Mouse (Mus musculus): ENCODE data around the gene Reck.

Gene Reck

GRCm38 (mm10) chr4:43970393-43971330, 95.3 kb downstream of the Reck start:
- DNase-seq (ENCODE audit: low spot score in 2 of 2): no peak

DNA sequence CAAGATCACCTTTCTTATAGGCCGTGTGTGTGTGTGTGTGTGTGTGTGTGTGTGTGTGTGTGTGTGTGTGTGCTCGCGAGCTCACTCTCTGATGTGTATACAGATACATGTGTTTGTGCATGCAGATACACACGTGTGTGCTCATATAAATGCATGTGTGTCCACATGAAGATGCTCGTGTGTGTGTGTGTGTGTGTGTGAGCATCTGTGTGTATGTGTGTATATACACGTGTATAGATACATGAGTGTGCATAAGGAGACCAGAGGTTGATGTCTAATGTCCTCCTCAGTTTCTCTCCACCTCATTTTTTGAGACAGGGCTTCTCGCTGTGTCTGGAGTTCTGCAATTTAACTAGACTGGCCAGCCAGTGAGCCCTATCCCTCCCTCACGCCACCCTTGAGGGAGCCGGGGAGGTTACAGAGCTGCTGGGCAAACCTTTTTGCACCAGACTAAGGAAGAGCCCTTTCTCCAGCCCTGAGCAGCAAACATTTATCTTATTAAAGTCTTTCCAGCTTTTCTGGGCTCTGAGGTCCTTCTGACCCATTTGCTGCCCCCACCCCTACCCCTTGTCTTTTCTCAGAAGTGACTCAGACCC, 96.3 kb downstream of the Reck start:
- DNase-seq (ENCODE audit: low spot score in 2 of 2): no peak

DNA sequence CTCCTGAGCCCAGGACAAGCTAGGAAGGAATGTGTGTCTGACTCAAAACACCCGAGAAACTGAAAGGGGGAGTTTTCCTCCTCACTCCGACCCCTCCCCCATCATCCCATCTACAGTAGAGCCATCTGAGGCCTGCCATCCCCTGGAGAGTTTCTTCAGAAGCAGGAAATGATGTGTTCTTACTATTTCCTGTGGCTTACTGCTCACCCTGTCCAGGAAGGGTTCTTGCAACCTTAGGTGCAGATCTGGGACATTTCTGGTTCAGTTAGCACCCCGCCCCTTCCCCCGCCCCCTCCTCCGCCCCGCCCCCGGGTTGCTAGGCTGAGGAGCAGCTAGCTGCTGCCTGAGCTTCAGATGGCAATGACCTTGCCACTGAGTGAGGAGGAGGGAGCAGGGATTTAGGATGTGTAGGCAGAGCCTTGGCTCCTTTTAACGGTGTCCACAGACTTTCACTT, 96.8 kb downstream of the Reck start:
- DNase-seq (ENCODE audit: low spot score in 2 of 2): peak; percentile 55 to 62

DNA sequence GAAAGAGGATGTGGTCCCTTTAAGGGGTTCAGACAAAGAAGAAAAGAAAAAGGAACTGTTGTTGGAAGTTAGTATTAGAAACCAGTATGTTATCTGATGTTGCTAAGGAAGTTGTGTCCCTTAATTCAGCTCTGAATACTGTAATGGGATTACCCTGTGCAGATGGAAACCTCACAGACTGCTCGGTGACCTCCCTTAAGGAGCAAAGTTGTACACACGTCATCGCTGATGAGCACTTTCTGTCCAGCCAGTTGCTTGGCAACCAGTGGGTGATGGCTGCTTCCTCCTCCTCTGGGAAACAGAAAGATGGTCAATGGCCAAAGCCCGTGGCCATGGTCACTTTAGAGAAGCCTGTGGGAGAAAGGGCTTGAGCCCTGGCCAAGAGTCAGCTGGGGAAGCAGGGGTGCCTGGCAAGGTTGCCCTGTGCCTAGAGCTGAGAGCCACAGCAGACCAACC, 98.2 kb downstream of the Reck start:
- DNase-seq (ENCODE audit: low spot score in 2 of 2): peak; percentile 61 to 63

DNA sequence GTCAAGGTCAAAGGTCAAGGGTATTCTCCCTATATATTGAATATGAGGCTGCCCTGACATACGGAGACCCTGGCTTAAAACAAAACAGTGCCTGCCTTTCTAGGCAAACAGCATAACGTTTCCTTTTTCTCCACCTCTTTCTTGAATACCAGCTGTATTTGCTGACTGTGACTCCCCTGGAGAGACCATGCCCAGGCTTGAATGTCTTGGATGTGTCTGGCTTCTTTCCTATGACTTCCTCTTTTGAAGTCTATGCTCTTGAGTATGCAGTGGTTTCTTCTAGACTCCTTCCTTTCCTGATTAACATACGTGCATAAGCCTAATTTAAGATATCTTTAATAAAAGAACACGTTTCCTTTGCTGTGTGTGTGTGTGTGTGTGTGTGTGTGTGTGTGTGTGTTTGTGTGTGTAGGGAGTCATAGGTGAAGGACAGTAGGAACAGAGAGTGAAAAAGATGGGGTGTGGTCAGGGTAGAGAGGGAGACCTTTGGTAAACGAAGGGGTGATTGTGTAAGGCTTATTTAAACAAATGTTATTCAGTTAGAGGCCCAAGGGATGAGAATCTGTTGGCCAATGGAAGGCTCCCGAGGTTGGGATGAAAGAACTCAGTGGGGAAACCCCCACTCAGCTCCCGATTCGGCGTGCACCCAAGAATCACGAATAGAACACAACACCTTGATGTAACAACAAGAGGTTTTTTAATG, 99.7 kb downstream of the Reck start:
- DNase-seq (ENCODE audit: low spot score in 2 of 2): no peak

DNA sequence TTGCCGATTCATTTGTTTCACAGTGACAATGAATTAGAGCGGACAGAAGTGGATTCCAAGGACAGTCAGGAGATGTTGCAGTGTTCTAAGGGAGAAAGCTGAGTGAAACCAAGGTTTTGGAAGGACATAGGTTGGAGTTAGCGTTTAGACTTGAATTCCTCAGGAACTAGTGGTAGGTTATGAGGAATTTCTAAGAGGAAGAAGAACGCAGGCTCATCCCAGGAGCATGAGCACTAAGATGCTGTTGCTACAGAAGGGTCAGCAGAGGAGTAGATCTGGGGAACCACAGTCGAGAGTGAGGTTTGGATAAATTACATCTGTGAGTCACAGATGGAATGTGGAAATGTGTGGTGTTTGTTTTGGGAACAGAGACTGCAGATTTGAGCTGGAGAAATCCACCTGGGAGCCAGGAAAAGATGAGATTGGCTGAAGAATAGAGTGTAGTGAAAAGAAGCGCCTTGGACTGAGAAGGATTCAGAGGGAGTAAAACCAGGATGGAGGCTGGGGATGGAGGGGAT, 101.0 kb downstream of the Reck start:
- DNase-seq (ENCODE audit: low spot score in 2 of 2): no peak

- DNase-seq (ENCODE audit: low spot score in 2 of 2): no peak
Observed at GRCm38 (mm10) chr4:43978521-43979443, 103.5 kb downstream of the Reck start.

DNA sequence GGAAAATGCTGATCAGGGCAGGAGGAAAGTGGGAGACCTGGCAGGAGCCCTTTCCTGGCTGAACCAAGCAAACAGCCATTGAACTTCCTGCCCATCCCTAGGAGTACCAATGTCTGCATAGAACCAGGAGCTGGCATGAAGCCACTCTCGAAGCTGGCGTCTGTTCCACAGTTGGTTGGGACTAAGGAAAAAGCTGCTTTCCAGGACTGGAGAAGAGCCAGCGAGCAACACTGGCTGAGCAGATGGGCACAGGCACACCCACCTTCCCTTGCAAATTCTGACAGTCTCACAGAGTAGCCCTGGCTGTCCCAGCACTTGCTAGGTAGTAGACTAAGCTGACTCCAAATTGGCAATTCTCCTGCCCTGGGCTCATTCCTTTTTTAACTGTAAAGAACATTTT, 104.4 kb downstream of the Reck start:
- DNase-seq (ENCODE audit: low spot score in 2 of 2): no peak

- DNase-seq (ENCODE audit: low spot score in 2 of 2): no peak
Observed at GRCm38 (mm10) chr4:43980236-43980635, 104.9 kb downstream of the Reck start.

GRCm38 (mm10) chr4:43980846-43981245, 105.5 kb downstream of the Reck start:
- DNase-seq (ENCODE audit: low spot score in 2 of 2): no peak

DNA sequence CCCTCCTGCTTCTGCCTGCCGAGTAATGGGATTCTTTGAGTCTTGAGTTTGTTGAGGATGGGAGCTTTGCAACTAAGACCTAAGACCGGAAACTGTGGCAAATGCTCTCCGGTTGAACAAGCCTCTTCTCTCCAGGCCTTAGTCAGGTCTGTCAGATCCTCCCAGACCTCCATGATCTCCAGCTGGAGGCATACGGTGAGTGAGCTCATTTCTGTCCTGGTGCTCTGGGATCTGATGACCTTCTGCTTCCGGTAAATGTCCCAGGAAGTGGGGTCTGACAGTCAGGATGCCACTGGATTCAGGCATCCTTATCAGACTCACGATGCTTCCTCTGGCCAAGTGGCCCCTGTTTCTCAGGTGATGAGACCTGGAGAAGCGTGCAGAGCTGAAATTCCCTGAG, 105.9 kb downstream of the Reck start:
- DNase-seq (ENCODE audit: low spot score in 2 of 2): no peak

- peak; percentile 88 to 93 for DNase-seq (ENCODE audit: low spot score in 2 of 2)
Observed at GRCm38 (mm10) chr4:43982053-43982732, 106.9 kb downstream of the Reck start.

GRCm38 (mm10) chr4:43983181-43983580, 107.9 kb downstream of the Reck start, which contains the start of gene Ccin:
Gene Ccin, plus strand, starts transcription at chr4:43983483.
- DNase-seq (ENCODE audit: low spot score in 2 of 2): no peak

- DNase-seq (ENCODE audit: low spot score in 2 of 2): no peak
Observed at GRCm38 (mm10) chr4:43983756-43984155, 108.4 kb downstream of the Reck start.

- no peak for DNase-seq (ENCODE audit: low spot score in 2 of 2)
Observed at GRCm38 (mm10) chr4:43984326-43984725, 109.0 kb downstream of the Reck start.

GRCm38 (mm10) chr4:43988976-43989375, 113.6 kb downstream of the Reck start:
- DNase-seq (ENCODE audit: low spot score in 2 of 2): no peak

GRCm38 (mm10) chr4:43993072-43993471, 117.7 kb downstream of the Reck start:
- no peak for DNase-seq (ENCODE audit: low spot score in 2 of 2)

GRCm38 (mm10) chr4:43994342-43994741, 119.0 kb downstream of the Reck start:
- DNase-seq (ENCODE audit: low spot score in 2 of 2): no peak
